Mouse (Mus musculus): ENCODE results near the gene Cox5b.

Gene Cox5b

GRCm38 (mm10) chr1:36683810-36684467 lies 7.3 kb upstream of the Cox5b start:
- ATAC-seq (ENCODE audit: low TSS enrichment): peak; percentile 96

GRCm38 (mm10) chr1:36690671-36691235 lies 496 bp upstream of the Cox5b start:
- no peak for ATAC-seq (ENCODE audit: low TSS enrichment)

GRCm38 (mm10) chr1:36694871-36695270 lies 3.6 kb downstream of the Cox5b start:
- ATAC-seq (ENCODE audit: low TSS enrichment): no peak

GRCm38 (mm10) chr1:36696411-36696810 lies 5.2 kb downstream of the Cox5b start:
- ATAC-seq (ENCODE audit: low TSS enrichment): no peak

- no peak for ATAC-seq (ENCODE audit: low TSS enrichment)
Observed at GRCm38 (mm10) chr1:36697030-36697429, 5.8 kb downstream of the Cox5b start.

GRCm38 (mm10) chr1:36707166-36707565 lies 15.9 kb downstream of the Cox5b start:
- ATAC-seq (ENCODE audit: low TSS enrichment): peak; percentile 62

- no peak for ATAC-seq (ENCODE audit: low TSS enrichment)
Observed at GRCm38 (mm10) chr1:36707797-36708196, 16.5 kb downstream of the Cox5b start.

- no peak for ATAC-seq (ENCODE audit: low TSS enrichment)
Observed at GRCm38 (mm10) chr1:36708626-36709025, 17.4 kb downstream of the Cox5b start.

GRCm38 (mm10) chr1:36709055-36709853 lies 18.0 kb downstream of the Cox5b start:
- ATAC-seq (ENCODE audit: low TSS enrichment): peak; percentile 28

- ATAC-seq (ENCODE audit: low TSS enrichment): peak; percentile 86
Observed at GRCm38 (mm10) chr1:36709854-36710280, 18.6 kb downstream of the Cox5b start, which contains the start of gene 4933424G06Rik. 4933424G06Rik (plus strand) TSS chr1:36710149.

GRCm38 (mm10) chr1:36711104-36711503 lies 19.9 kb downstream of the Cox5b start:
- no peak for ATAC-seq (ENCODE audit: low TSS enrichment)

GRCm38 (mm10) chr1:36714311-36714710 lies 23.1 kb downstream of the Cox5b start, which contains the start of gene Actr1b:
Actr1b (minus strand) TSS chr1:36714422.
- ATAC-seq (ENCODE audit: low TSS enrichment): no peak

- no peak for ATAC-seq (ENCODE audit: low TSS enrichment)
Observed at GRCm38 (mm10) chr1:36718786-36719185, 27.5 kb downstream of the Cox5b start.

- ATAC-seq (ENCODE audit: low TSS enrichment): no peak
Observed at GRCm38 (mm10) chr1:36723146-36724056, 32.2 kb downstream of the Cox5b start.

GRCm38 (mm10) chr1:36724057-36724431 lies 32.8 kb downstream of the Cox5b start:
- no peak for ATAC-seq (ENCODE audit: low TSS enrichment)

GRCm38 (mm10) chr1:36737300-36737699 lies 46.1 kb downstream of the Cox5b start:
- ATAC-seq (ENCODE audit: low TSS enrichment): peak; percentile 95

GRCm38 (mm10) chr1:36739231-36739630 lies 48.0 kb downstream of the Cox5b start:
- no peak for ATAC-seq (ENCODE audit: low TSS enrichment)

GRCm38 (mm10) chr1:36743046-36743445 lies 51.8 kb downstream of the Cox5b start:
- ATAC-seq (ENCODE audit: low TSS enrichment): no peak
